Mouse (Mus musculus) embryonic facial prominence, embryonic 14.5 days (tissue): Measurements from ENCODE around the gene Dok7. TPM values are rescaled to one million over a fixed set of nuclear protein-coding genes. Genes with fewer than 3 reads are reported as not detected.

ENCODE experiments used
- ATAC-seq: fragments of 200-750 bp; cut with Nextera tagmentation; 2 replicates; pipeline ENCODE4 v1.8.0; 2017; ENCODE audit warnings: low read depth, moderate number of reproducible peaks, moderate TSS enrichment
- DNase-seq: peaks from one replicate; pipeline ENCODE4 v3.0.0-alpha.2; 2015; ENCODE audit warnings: low spot score
- H3K27ac ChIP-seq: fragments of 300-500 bp; sonication (generic); replicated peaks from 2 replicates; pipeline ENCODE4 v1.5.1; 2014; ENCODE audit warnings: low read depth, mild to moderate bottlenecking, low read length, moderate library complexity
- H3K27me3 ChIP-seq: fragments of 300-500 bp; sonication (generic); replicated peaks from 2 replicates; pipeline ENCODE4 v1.6.1; 2014; ENCODE audit warnings: low read length; ENCODE audit not compliant: control insufficient read depth, insufficient read depth
- H3K36me3 ChIP-seq: fragments of 300-500 bp; sonication (generic); 2 replicates; pipeline ENCODE4 v1.6.1; 2014; ENCODE audit warnings: low read length, mixed read lengths; ENCODE audit not compliant: control insufficient read depth, insufficient read depth
- H3K4me1 ChIP-seq: fragments of 300-500 bp; sonication (generic); 2 replicates; pipeline ENCODE4 v1.6.1; 2014; ENCODE audit warnings: antibody characterized with exemption, low read length; ENCODE audit not compliant: control insufficient read depth, insufficient read depth
- H3K4me2 ChIP-seq: fragments of 300-500 bp; sonication (generic); 2 replicates; pipeline ENCODE4 v1.6.1; 2014; ENCODE audit warnings: low read depth, mild to moderate bottlenecking, low read length, moderate library complexity, mixed read lengths
- H3K4me3 ChIP-seq: fragments of 300-500 bp; sonication (generic); 2 replicates; pipeline ENCODE4 v1.5.1; 2014; ENCODE audit warnings: low read depth, mild to moderate bottlenecking, low read length
- H3K9ac ChIP-seq: fragments of 300-500 bp; sonication (generic); 2 replicates; pipeline ENCODE4 v1.6.1; 2014; ENCODE audit warnings: low read depth, mild to moderate bottlenecking, low read length, moderate library complexity, mixed read lengths
- H3K9me3 ChIP-seq: fragments of 300-500 bp; sonication (generic); 2 replicates; pipeline ENCODE4 v1.6.1; 2016; ENCODE audit warnings: low read length; ENCODE audit not compliant: control insufficient read depth
- WGBS: fragments of 180-500 bp; shearing (Covaris S2); extraction: QIAGEN DNeasy Blood & Tissue Kit; methylation state at CpG from one replicate; pipeline ENCODE4 v1.1.7; 2014; 5-methylcytosine and 5-hydroxymethylcytosine counted together
- microRNA-seq: library from miRNA; unstranded; fragments of <30 nt; microRNA quantifications from one replicate; pipeline ENCODE4, GENCODE M21; 2016; ENCODE audit warnings: borderline number of aligned reads
- polyA plus RNA-seq: library from polyadenylated mRNA; unstranded; fragments of >200 nt; fragmentation: Nextera tagmentation; extraction: Ambion mirVana; gene quantifications from 2 replicates; pipeline ENCODE4 v1.2.1, GENCODE M21; 2014

Dok7 gene
- polyA plus RNA-seq, 1 experiment from 2014 or later, result 8.9 TPM

DNA sequence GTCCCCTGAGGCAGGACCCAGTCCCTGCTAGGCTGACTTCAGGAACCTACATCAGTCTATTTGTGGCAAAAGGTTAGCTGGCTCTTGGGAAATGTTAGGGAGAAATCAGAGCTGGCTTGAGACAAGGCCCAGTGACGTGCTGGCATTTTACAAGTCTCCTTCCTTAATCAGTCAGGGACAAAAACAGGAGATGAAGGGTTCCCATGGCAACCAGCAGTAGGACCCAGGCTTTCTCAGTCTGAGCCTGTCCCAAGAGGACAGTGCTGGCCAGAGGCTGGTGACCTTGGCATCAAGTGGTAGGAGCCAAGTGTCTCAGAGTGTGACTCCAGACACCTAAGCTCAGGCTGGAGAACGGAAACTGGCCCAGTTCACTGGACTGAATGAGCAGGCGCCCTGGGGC lies 77.7 kb downstream of the Dok7 start:
- H3K4me2 ChIP-seq, result no peak overlapping the region
- no peaks in the 10 kb centered on the region for H3K36me3 ChIP-seq
- no peak overlapping the region for H3K9ac ChIP-seq
- no peaks in the 10 kb centered on the region for H3K9me3 ChIP-seq
- H3K27ac ChIP-seq, result no peak overlapping the region
- 73% methylated on average over 3 of the region's 3 CpGs for WGBS
- DNase-seq (no peak), ATAC-seq (no peak)
- H3K4me3 ChIP-seq, result no peak overlapping the region
- peaks cover 5% of the 10 kb centered on the region; the same call in 1 of the 2 replicates for H3K4me1 ChIP-seq
- H3K27me3 ChIP-seq, result no peaks in the 10 kb centered on the region

GRCm38 (mm10) chr5:35135903-35136302 lies 79.3 kb downstream of the Dok7 start:
- DNase-seq (no peak), ATAC-seq (no peak)
- H3K4me1 ChIP-seq, result peaks cover 5% of the 10 kb centered on the region; the same call in 1 of the 2 replicates
- WGBS, result 66% methylated on average over 5 of the region's 5 CpGs
- H3K9ac ChIP-seq, result no peak overlapping the region
- H3K36me3 ChIP-seq, result no peaks in the 10 kb centered on the region
- no peaks in the 10 kb centered on the region for H3K9me3 ChIP-seq
- no peak overlapping the region for H3K4me2 ChIP-seq
- H3K27me3 ChIP-seq, result no peaks in the 10 kb centered on the region
- no peak overlapping the region for H3K4me3 ChIP-seq
- H3K27ac ChIP-seq, result no peak overlapping the region

Small RNA genes lying within 50 kb of the gene (microRNA-seq; reads per million reads assigned to microRNA genes)
- gene Mir3097, result 3.3 reads per million, percentile 16 among the genes with 10 or more reads in this experiment

Other genes starting within 250 kb of the Dok7 start
- 0.60 and 1.3 TPM in 2 replicates for gene Msantd1, start 148.8 kb upstream of the Dok7 start, polyA plus RNA-seq
- gene Rgs12, start 107.3 kb upstream of the Dok7 start, polyA plus RNA-seq, result 30.0 and 30.2 TPM in 2 replicates
- gene Hgfac, start 15.3 kb upstream of the Dok7 start, polyA plus RNA-seq, result 0.17 and 0.49 TPM in 2 replicates
- gene Lrpap1, start 49.0 kb downstream of the Dok7 start, polyA plus RNA-seq, result 158 and 170 TPM in 2 replicates
- gene Adra2c, start 221.6 kb downstream of the Dok7 start, polyA plus RNA-seq, result 0.31 and 0.53 TPM in 2 replicates